Mouse (Mus musculus) thymus, postnatal 10 days (tissue): ENCODE data around the gene Kdm4b.
A peak's percentile ranks its signal among the peaks of the same experiment; 100 is the strongest.

ENCODE experiments used
- DNase-seq, 2 experiments: peaks; one replicate each; pipeline ENCODE4 v3.0.0; 2021; ENCODE audit warnings: low spot score in 2 of 2

The Kdm4b gene

GRCm38 (mm10) chr17:56345364-56345763, 19.5 kb downstream of the Kdm4b start:
- no peak for DNase-seq

- DNase-seq, result no peak
These were observed 22.3 kb downstream of the Kdm4b start for GRCm38 (mm10) chr17:56348128-56348527.

GRCm38 (mm10) chr17:56348586-56348985, 22.7 kb downstream of the Kdm4b start:
- no peak for DNase-seq

GRCm38 (mm10) chr17:56350694-56351093, 24.8 kb downstream of the Kdm4b start:
- DNase-seq, result peak; percentile 65 to 84

GRCm38 (mm10) chr17:56356921-56357885, 31.3 kb downstream of the Kdm4b start:
- DNase-seq, result peak; percentile 62 to 76

- DNase-seq, result no peak
These were observed 33.4 kb downstream of the Kdm4b start for GRCm38 (mm10) chr17:56359183-56359725.

GRCm38 (mm10) chr17:56359864-56360263, 34.0 kb downstream of the Kdm4b start:
- no peak for DNase-seq

- no peak for DNase-seq
These were observed 34.6 kb downstream of the Kdm4b start for GRCm38 (mm10) chr17:56360451-56360850.

GRCm38 (mm10) chr17:56361542-56361941, 35.7 kb downstream of the Kdm4b start:
- no peak for DNase-seq

GRCm38 (mm10) chr17:56365791-56366673, 40.2 kb downstream of the Kdm4b start:
- no peak for DNase-seq

GRCm38 (mm10) chr17:56368291-56368790, 42.5 kb downstream of the Kdm4b start:
- DNase-seq, result no peak

- no peak for DNase-seq
These were observed 44.2 kb downstream of the Kdm4b start for GRCm38 (mm10) chr17:56370090-56370489.

GRCm38 (mm10) chr17:56371029-56371660, 45.3 kb downstream of the Kdm4b start:
- no peak for DNase-seq

GRCm38 (mm10) chr17:56372109-56372508, 46.2 kb downstream of the Kdm4b start:
- no peak for DNase-seq

- no peak for DNase-seq
These were observed 47.5 kb downstream of the Kdm4b start for GRCm38 (mm10) chr17:56373136-56374034.

- no peak for DNase-seq
These were observed 49.0 kb downstream of the Kdm4b start for GRCm38 (mm10) chr17:56374851-56375250.

GRCm38 (mm10) chr17:56379281-56379834, 53.5 kb downstream of the Kdm4b start:
- DNase-seq, result no peak

GRCm38 (mm10) chr17:56380286-56380685, 54.4 kb downstream of the Kdm4b start:
- DNase-seq, result no peak

GRCm38 (mm10) chr17:56381183-56381582, 55.3 kb downstream of the Kdm4b start:
- DNase-seq, result no peak

GRCm38 (mm10) chr17:56382997-56383396, 57.1 kb downstream of the Kdm4b start:
- no peak for DNase-seq
